Mouse (Mus musculus) left cerebral cortex, adult 2 months (tissue): ENCODE results near the gene 1700001O22Rik. TPM values are rescaled to one million over a fixed set of nuclear protein-coding genes. Genes with fewer than 3 reads are reported as not detected.

Source experiments
- DNase-seq, 2 experiments: peaks; one replicate each; pipeline ENCODE4 v3.0.0; 2021 to 2022; ENCODE audit warnings: low spot score in 2 of 2, mixed read lengths in 1 of 2; ENCODE audit errors: extremely low spot score in 1 of 2
- H3K27ac ChIP-seq: fragments of 200-600 bp; 2 replicates; pipeline ENCODE4 v1.8.1; 2022
- H3K4me3 ChIP-seq: fragments of 200-600 bp; 2 replicates; pipeline ENCODE4 v1.8.1; 2022
- CTCF ChIP-seq: fragments of 200-600 bp; IDR thresholded peaks from 2 replicates; pipeline ENCODE4 v1.8.1; 2022; ENCODE audit warnings: antibody characterized with exemption, mild to moderate bottlenecking, moderate library complexity
- intact Hi-C: fragments of 180-260 bp; cut with DNase I; formaldehyde crosslinking; loops from one replicate; pipeline ENCODE4 v1.15.1; 2025
- total RNA-seq, 2 experiments: library from RNA; stranded (reverse); gene quantifications; 2 replicates each; pipeline ENCODE4 v1.2.3; 2021

1700001O22Rik gene
- total RNA-seq, 2 experiments from 2014 or later, result 9.9 to 12.6 TPM

GRCm38 (mm10) chr2:30808296-30808655, 4.8 kb upstream of the 1700001O22Rik start:
- H3K27ac ChIP-seq, result peak overlapping the region; percentile 91
- no peak for TF ChIP-seq CTCF
- H3K4me3 ChIP-seq, result peak overlapping the region; percentile 94
- intact Hi-C loops, result no loop called here
- no peak for DNase-seq

- peak; percentile 97 to 99 for DNase-seq
- peak within 1 kb of the TSS; percentile 94 for H3K4me3 ChIP-seq
- intact Hi-C loops, result no loop called here
- H3K27ac ChIP-seq, result peak within 1 kb of the TSS; percentile 91
- TF ChIP-seq CTCF, result no peak
These were observed 4.3 kb upstream of the 1700001O22Rik start, which contains the start of gene Ntmt1 for GRCm38 (mm10) chr2:30807648-30808295. Ntmt1 (plus strand) TSS chr2:30807826.

DNA sequence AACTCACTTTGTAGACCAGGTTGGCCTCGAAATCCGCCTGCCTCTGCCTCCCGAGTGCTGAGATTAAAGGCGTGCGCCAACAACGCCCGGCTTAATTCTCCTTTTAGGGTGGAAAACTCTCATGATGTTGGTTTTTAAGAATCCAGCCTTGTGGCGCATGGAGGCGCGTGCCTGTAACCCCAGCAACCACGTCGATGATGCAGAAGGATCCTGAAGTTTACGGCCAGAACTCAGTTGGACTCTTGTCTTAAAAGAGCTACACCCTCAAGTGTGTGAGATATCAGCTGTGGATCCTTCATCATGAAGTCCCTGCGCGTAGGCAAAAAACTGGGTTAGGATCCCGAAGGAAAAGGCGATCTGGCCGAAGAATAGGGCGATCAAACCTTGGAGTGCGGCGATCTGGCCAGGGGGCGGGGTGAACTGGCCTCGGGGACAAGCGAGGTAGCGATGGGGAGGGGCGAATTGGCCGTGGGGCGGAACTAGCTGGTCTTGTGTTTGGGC, 3.7 kb upstream of the 1700001O22Rik start:
- TF ChIP-seq CTCF, result no peak
- no peak for DNase-seq
- H3K27ac ChIP-seq, result peak overlapping the region; percentile 81

DNA sequence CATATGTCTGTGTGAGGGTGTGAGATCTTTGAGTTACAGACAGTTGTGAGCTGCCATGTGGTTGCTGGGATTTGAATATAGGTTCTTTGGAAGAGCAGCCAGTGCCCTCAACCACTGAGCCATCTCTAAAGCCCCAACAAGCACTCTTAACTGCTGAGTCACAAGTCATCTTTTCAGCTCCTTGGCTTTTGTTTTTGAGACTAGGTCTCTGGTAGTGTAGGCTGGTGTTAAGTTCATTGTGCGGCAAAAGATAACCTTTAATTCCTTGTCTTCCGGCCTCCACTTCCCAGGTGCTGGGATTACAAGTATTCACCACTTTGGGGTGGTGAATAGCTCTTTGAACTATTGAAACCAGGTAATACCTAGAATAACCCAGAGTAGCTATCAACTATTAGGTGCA, 2.5 kb upstream of the 1700001O22Rik start:
- intact Hi-C loops, result no loop called here
- Histone ChIP-seq H3K4me3 (no peak overlapping the region), H3K27ac (no peak overlapping the region)
- no peak for DNase-seq
- TF ChIP-seq CTCF, result no peak

More for the DNA sequence above, 3.7 kb upstream of the 1700001O22Rik start:
- peak overlapping the region; percentile 94 for H3K4me3 ChIP-seq
- intact Hi-C loops, result no loop called here

DNA sequence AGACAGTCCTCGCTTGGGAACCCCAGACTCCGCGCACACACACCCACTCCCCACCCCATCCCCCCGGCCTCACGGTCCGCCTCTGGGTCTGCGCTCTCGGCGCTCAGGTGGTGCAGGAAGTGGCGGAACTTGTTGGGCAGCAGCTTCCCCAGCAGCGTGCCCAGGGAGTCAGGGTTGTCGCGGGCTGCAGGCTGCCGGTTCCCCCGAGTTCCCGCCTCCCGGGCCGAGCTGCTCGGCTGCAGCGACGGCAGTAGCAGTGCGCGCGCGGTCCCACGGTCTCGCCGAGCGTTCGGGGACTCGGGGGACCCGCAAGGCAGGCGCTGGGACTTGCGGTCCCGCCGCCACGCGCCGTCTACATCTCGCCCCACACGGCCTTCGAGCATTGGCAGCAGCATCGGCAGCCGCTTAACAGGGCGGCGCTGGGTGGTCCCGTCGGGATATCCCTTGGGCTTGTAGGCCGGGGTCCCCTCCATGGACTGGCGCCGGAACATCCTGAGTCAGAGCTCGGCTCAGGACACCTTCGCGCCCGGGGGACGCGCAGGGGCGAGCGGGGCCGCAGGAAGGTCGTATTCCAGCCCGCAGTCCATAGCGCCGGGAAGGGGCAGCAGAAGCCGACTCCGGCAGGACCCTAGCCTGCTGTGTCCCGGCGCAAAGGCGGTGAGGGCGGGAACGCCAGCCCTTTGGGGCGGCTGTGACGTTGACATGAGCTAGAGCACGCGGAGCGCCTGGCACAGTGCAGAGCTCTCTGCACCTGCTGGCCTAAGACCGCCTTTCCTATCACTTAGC, 2.2 kb downstream of the 1700001O22Rik start:
- Histone ChIP-seq H3K4me3 (peak overlapping the region; percentile 51), H3K27ac (peak overlapping the region; percentile 77)
- DNase-seq, result peak in 1 of 2 experiments; percentile 48
- no peak; the same call in 1 of the 2 replicates for TF ChIP-seq CTCF
- intact Hi-C loops, result no loop called here

GRCm38 (mm10) chr2:30800671-30801066, 2.8 kb downstream of the 1700001O22Rik start:
- DNase-seq, result no peak
- TF ChIP-seq CTCF, result no peak
- no peak overlapping the region; the same call in 1 of the 2 replicates for H3K27ac ChIP-seq
- peak overlapping the region; percentile 51 for H3K4me3 ChIP-seq
- intact Hi-C loops, result no loop called here

DNA sequence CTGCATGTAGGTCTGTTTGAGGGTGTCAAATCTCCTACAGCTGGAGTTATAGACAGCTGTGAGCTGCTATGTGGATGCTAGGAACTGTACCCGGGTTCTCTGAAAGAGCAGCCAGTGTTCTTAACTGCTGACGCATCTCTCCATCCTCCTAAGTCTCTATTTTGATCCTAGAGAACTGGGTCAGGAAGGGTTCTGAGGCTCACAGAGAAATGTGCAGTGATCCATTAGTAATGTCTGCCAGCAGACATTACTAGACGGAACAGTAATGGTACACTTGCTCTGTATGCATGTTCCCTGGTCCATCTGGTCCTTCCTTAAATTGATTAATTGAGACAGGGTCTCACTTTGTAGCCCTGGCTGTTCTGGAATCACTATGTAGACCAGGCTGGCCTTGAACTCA, 4.0 kb downstream of the 1700001O22Rik start:
- Histone ChIP-seq H3K27ac (no peak overlapping the region; the same call in 1 of the 2 replicates), H3K4me3 (no peak overlapping the region)
- intact Hi-C loops, result no loop called here
- TF ChIP-seq CTCF, result no peak
- no peak for DNase-seq

- Histone ChIP-seq H3K4me3 (no peak overlapping the region), H3K27ac (peak overlapping the region; percentile 88)
- intact Hi-C loops, result no loop called here
- peak; percentile 82 to 88 for DNase-seq
- TF ChIP-seq CTCF, result no peak
These were observed 7.1 kb downstream of the 1700001O22Rik start for GRCm38 (mm10) chr2:30796382-30796781.

DNA sequence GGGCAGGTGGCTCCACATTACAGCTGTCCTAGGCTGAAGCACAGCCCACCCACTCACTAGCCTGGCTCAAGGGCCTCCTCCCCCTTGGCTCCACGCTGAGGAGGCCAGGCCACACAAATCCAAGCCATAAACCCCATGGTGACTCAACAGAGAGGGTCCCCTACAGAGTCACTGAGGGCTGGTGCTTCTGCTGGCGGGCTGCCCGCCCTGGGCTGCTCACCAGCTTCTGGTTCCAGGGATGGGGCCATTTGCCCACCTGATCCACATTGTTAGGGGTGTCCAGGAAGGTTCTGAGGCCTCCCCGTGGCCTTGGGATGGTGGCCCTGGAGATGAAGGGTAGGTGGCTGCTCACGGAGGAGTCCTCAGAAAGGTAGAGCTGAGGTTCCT, 7.6 kb downstream of the 1700001O22Rik start:
- intact Hi-C loops, result loop anchor here (2.0 kb wide), 1 partner anchor 139 kb away; no protein-coding TSS in a partner anchor
- H3K27ac ChIP-seq, result peak overlapping the region; percentile 68
- DNase-seq, result no peak
- no peak overlapping the region for H3K4me3 ChIP-seq
- no peak for TF ChIP-seq CTCF

DNA sequence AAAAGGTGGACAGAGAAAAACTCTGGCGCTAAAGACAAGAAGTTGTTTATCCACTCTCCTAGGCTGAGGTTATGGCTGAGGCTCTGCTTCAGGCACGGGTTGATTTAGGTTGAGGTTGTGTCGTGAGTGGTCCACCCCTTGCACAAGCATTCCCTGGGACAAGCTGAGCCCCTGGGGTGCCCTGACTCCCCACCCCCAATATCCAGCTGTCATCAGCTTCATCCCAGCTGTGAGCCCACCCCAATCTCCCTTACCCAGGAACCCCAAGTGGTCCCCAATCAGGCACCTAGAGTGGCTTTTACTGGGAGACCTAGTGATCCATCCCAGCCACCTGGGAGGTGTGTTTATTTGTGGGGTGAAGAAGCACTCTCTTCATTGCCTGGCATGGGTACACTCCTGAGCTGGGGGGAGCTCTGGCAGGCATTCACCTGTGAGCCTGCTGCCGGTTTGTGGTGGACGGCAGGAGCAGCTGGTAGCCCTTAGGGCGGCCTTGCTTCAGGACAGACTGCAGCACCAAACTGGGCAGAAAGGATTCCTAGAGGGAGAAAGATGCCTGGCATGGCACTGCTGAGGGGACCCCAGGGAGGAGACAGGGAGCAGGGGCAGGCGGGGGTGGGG, 8.1 kb downstream of the 1700001O22Rik start:
- Histone ChIP-seq H3K4me3 (no peak overlapping the region), H3K27ac (peak overlapping the region; percentile 2; the same call in 1 of the 2 replicates)
- intact Hi-C loops, result loop anchor here (2.0 kb wide), 1 partner anchor 139 kb away; no protein-coding TSS in a partner anchor
- no peak for TF ChIP-seq CTCF
- DNase-seq, result no peak

- peak; percentile 80 for TF ChIP-seq CTCF
- intact Hi-C loops, result loop anchor here (1.0 to 5.0 kb wide), 8 partner anchors 72 to 358 kb away; partner anchors contain the start of gene Cstad
- H3K4me3 ChIP-seq, result peak overlapping the region; percentile 36
- DNase-seq, result peak; percentile 95 to 99
- H3K27ac ChIP-seq, result peak overlapping the region; percentile 80
These were observed 9.0 kb downstream of the 1700001O22Rik start for GRCm38 (mm10) chr2:30794179-30795108.
